Mouse (Mus musculus) forebrain, embryonic 12.5 days (tissue): Measurements from ENCODE around the gene Phyhd1. TPM values are rescaled to one million over a fixed set of nuclear protein-coding genes. Genes with fewer than 3 reads are reported as not detected.
A peak's percentile ranks its signal among the peaks of the same experiment; 100 is the strongest.

ENCODE experiments used
- ATAC-seq: fragments of 200-750 bp; cut with Nextera tagmentation; 2 replicates; pipeline ENCODE4 v1.8.0; 2017; ENCODE audit warnings: moderate TSS enrichment; ENCODE audit not compliant: low FRiP score
- H3K27ac ChIP-seq: fragments of 300-500 bp; sonication (generic); 2 replicates; pipeline ENCODE4 v1.5.1; 2016; ENCODE audit warnings: mild to moderate bottlenecking
- H3K27me3 ChIP-seq: fragments of 300-500 bp; sonication (generic); 2 replicates; pipeline ENCODE4 v1.6.1; 2016; ENCODE audit warnings: mild to moderate bottlenecking
- H3K36me3 ChIP-seq: fragments of 300-500 bp; sonication (generic); replicated peaks from 2 replicates; pipeline ENCODE4 v1.6.1; 2016; ENCODE audit warnings: mild to moderate bottlenecking
- H3K4me1 ChIP-seq: fragments of 300-500 bp; sonication (generic); 2 replicates; pipeline ENCODE4 v1.6.1; 2016
- H3K4me2 ChIP-seq: fragments of 300-500 bp; sonication (generic); 2 replicates; pipeline ENCODE4 v1.6.1; 2016; ENCODE audit warnings: mild to moderate bottlenecking, moderate library complexity
- H3K4me3 ChIP-seq: fragments of 300-500 bp; sonication (generic); replicated peaks from 2 replicates; pipeline ENCODE4 v1.5.1; 2016; ENCODE audit warnings: mild to moderate bottlenecking
- H3K9ac ChIP-seq: fragments of 300-500 bp; sonication (generic); 2 replicates; pipeline ENCODE4 v1.6.1; 2016; ENCODE audit warnings: mild to moderate bottlenecking
- H3K9me3 ChIP-seq: fragments of 300-500 bp; sonication (generic); 2 replicates; pipeline ENCODE4 v1.6.1; 2016
- WGBS: fragments of 180-500 bp; shearing (Covaris S2); methylation state at CpG from one replicate; pipeline ENCODE4 v1.1.7; 2016; 5-methylcytosine and 5-hydroxymethylcytosine counted together
- polyA plus RNA-seq: library from polyadenylated mRNA; unstranded; fragments of >200 nt; fragmentation: Nextera tagmentation; extraction: Ambion mirVana; gene quantifications from 2 replicates; pipeline ENCODE4 v1.2.1, GENCODE M21; 2016

The Phyhd1 gene
- polyA plus RNA-seq, 1 experiment from 2014 or later, result 5.0 TPM

GRCm38 (mm10) chr2:30247036-30247435 is 19.0 kb upstream of the Phyhd1 start:
- WGBS, result 91% methylated on average over 5 of the region's 5 CpGs

GRCm38 (mm10) chr2:30247681-30248080 is 18.3 kb upstream of the Phyhd1 start:
- WGBS, result 82% methylated on average over 4 of the region's 4 CpGs
- no peaks in the 10 kb centered on the region for H3K27me3 ChIP-seq
- H3K9me3 ChIP-seq, result no peaks in the 10 kb centered on the region
- H3K27ac ChIP-seq, result no peak overlapping the region
- H3K9ac ChIP-seq, result no peak overlapping the region
- H3K4me2 ChIP-seq, result no peak overlapping the region
- no peak overlapping the region for H3K4me3 ChIP-seq
- H3K4me1 ChIP-seq, result peaks cover 6% of the 10 kb centered on the region
- H3K36me3 ChIP-seq, result peaks cover 65% of the 10 kb centered on the region
- ATAC-seq, result no peak

More at GRCm38 (mm10) chr2:30247036-30247435, 19.0 kb upstream of the Phyhd1 start:
- no peak overlapping the region for H3K27ac ChIP-seq
- H3K27me3 ChIP-seq, result no peaks in the 10 kb centered on the region
- no peak overlapping the region for H3K9ac ChIP-seq
- H3K9me3 ChIP-seq, result no peaks in the 10 kb centered on the region
- H3K4me3 ChIP-seq, result no peak overlapping the region
- no peak overlapping the region for H3K4me2 ChIP-seq
- ATAC-seq, result no peak
- peaks cover 70% of the 10 kb centered on the region for H3K36me3 ChIP-seq
- peaks cover 9% of the 10 kb centered on the region for H3K4me1 ChIP-seq

GRCm38 (mm10) chr2:30249182-30249581 is 16.8 kb upstream of the Phyhd1 start:
- Histone ChIP-seq H3K36me3 (peaks cover 63% of the 10 kb centered on the region), H3K4me2 (no peak overlapping the region), H3K9me3 (no peaks in the 10 kb centered on the region), H3K4me3 (no peak overlapping the region), H3K9ac (no peak overlapping the region), H3K27me3 (no peaks in the 10 kb centered on the region), H3K4me1 (peaks cover 4% of the 10 kb centered on the region; the same call in 1 of the 2 replicates), H3K27ac (no peak overlapping the region)
- no peak for ATAC-seq
- WGBS, result 96% methylated on average over 3 of the region's 3 CpGs

DNA sequence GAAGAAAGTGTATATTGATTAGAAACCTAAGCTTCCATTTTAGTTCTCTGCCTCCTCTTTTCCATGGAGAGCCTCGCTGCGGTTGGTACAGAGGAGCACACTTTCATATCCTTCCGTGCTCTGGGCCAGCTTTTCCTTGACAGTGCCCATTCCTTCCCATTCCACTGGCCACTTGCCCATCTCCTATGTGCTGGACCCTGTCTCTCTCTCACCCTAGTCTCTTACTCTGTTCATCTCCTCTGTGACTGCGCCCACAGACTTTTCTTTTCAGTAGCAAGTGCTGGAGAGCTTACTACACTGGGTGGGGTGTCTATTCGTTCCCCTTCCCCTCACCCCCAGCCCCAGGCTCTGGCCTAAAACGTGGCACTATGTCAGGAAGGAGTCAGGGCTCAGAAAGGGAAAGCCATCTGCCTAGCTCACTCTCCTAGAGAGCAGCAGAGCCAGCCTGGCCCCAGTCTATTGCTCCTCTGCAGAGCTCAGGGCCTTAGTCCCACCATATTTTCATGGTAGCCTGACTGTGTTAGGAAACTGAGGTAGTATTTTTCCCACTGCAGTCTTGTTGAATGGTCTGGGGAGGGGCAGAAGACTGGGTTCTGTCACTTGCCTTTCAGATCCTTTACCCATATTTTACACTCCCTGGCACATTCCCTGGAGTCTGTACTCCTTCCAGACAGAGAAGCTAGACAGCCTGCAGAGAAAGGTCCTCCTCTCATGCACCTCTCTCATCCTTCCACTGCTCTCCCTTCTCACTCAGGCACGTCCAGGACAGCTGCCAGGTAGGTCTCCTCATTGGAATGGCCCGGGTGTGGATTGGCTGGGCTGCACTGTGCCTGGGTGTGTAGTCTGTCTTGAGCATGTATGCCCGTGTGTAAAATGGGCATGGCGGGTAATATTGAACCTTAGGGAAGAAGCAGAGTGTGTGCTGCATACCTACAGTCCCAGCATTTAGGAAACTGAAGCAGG is 15.6 kb upstream of the Phyhd1 start:
- H3K36me3 ChIP-seq, result peaks cover 65% of the 10 kb centered on the region
- peaks cover 4% of the 10 kb centered on the region; the same call in 1 of the 2 replicates for H3K4me1 ChIP-seq
- no peaks in the 10 kb centered on the region for H3K27me3 ChIP-seq
- no peak overlapping the region for H3K4me2 ChIP-seq
- no peak overlapping the region for H3K9ac ChIP-seq
- no peaks in the 10 kb centered on the region for H3K9me3 ChIP-seq
- H3K4me3 ChIP-seq, result no peak overlapping the region
- ATAC-seq, result no peak
- no peak overlapping the region for H3K27ac ChIP-seq
- WGBS, result 89% methylated on average over 10 of the region's 10 CpGs

GRCm38 (mm10) chr2:30251417-30252104 is 14.4 kb upstream of the Phyhd1 start:
- Histone ChIP-seq H3K27me3 (no peaks in the 10 kb centered on the region), H3K9ac (no peak overlapping the region), H3K36me3 (peaks cover 76% of the 10 kb centered on the region), H3K4me2 (no peak overlapping the region), H3K4me3 (no peak overlapping the region), H3K9me3 (no peaks in the 10 kb centered on the region), H3K27ac (0 out of 2 replicates have a peak overlapping the region, but pooled peaks have one; percentile 15), H3K4me1 (peaks cover 4% of the 10 kb centered on the region; the same call in 1 of the 2 replicates)
- no peak for ATAC-seq
- WGBS, result 89% methylated on average over 5 of the region's 5 CpGs

DNA sequence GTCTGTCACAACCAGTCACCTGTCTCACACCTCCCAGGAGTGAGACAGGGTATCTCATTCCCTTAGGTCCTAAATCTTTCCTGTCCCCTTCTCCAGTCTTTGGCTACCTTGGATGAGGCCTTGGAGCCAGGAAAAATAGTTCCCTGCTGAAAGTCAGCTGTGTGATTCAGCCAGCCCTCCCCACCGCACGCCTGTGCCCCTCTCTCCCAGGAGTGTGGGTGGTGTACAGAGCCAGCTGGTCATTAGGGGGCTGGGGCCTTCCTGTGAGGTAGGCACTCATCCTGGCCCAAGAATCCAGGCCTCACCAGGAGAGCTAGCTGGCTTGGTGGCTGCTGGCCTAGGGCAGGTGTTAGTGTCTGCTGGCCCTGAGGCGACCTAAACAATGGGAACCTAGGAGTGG is 13.5 kb upstream of the Phyhd1 start:
- no peak overlapping the region for H3K27ac ChIP-seq
- H3K4me2 ChIP-seq, result no peak overlapping the region
- 80% methylated on average over 3 of the region's 3 CpGs for WGBS
- peaks cover 86% of the 10 kb centered on the region for H3K36me3 ChIP-seq
- H3K4me3 ChIP-seq, result no peak overlapping the region
- H3K9me3 ChIP-seq, result no peaks in the 10 kb centered on the region
- H3K27me3 ChIP-seq, result no peaks in the 10 kb centered on the region
- H3K9ac ChIP-seq, result no peak overlapping the region
- peaks cover 4% of the 10 kb centered on the region; the same call in 1 of the 2 replicates for H3K4me1 ChIP-seq
- no peak for ATAC-seq

DNA sequence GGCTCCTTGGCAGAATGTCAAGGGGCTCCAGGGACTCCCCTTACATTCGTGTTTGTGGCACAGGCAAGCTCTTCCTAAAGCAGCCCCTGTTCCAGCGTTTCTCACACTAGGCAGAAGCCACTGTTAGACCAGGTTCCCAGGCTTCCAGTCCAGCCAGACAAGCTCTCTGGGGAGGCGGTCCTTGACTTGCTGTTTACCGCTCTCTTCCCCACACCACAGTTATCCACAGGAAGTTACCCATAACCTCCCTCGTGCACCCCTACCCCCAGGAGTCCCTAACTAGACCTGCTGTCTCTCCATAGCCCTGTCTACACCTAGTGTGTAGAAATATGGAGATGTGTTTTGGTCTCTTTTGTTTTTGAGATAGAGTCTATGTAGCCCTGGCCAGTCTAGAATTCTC is 12.2 kb upstream of the Phyhd1 start:
- Histone ChIP-seq H3K9ac (no peak overlapping the region), H3K27ac (no peak overlapping the region), H3K36me3 (peaks cover 89% of the 10 kb centered on the region), H3K4me2 (no peak overlapping the region), H3K4me3 (no peak overlapping the region), H3K27me3 (no peaks in the 10 kb centered on the region), H3K4me1 (peaks cover 4% of the 10 kb centered on the region; the same call in 1 of the 2 replicates), H3K9me3 (no peaks in the 10 kb centered on the region)
- no peak for ATAC-seq
- WGBS, result 86% methylated on average over 5 of the region's 5 CpGs

- peaks cover 4% of the 10 kb centered on the region; the same call in 1 of the 2 replicates for H3K4me1 ChIP-seq
- no peak overlapping the region for H3K4me2 ChIP-seq
- H3K4me3 ChIP-seq, result no peak overlapping the region
- ATAC-seq, result no peak
- H3K9ac ChIP-seq, result no peak overlapping the region
- H3K36me3 ChIP-seq, result peaks cover 90% of the 10 kb centered on the region
- H3K27me3 ChIP-seq, result no peaks in the 10 kb centered on the region
- H3K9me3 ChIP-seq, result no peaks in the 10 kb centered on the region
- no peak overlapping the region for H3K27ac ChIP-seq
- WGBS, result 97% methylated on average over 42 of the region's 42 CpGs
These were observed 10.2 kb upstream of the Phyhd1 start for GRCm38 (mm10) chr2:30255631-30256395.

DNA sequence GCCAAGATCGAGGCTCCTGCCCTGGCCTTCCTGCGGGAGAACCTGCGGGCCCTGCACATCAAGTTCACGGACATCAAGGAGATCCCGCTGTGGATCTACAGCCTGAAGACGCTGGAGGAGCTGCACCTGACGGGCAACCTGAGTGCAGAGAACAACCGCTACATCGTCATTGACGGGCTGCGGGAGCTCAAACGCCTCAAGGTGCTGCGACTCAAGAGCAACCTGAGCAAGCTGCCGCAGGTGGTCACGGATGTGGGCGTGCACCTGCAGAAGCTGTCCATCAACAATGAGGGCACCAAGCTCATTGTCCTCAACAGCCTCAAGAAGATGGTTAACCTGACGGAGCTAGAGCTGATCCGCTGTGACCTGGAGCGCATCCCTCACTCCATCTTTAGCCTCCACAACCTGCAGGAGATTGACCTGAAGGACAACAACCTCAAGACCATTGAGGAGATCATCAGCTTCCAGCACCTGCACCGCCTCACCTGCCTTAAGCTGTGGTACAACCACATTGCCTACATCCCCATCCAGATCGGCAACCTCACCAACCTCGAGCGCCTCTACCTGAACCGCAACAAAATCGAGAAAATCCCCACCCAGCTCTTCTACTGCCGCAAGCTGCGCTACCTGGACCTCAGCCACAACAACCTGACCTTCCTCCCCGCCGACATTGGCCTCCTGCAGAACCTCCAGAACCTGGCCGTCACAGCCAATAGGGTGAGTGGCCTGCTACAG is 9.2 kb upstream of the Phyhd1 start:
- no peak overlapping the region for H3K9ac ChIP-seq
- WGBS, result 97% methylated on average over 30 of the region's 30 CpGs
- H3K27me3 ChIP-seq, result no peaks in the 10 kb centered on the region
- no peak overlapping the region for H3K4me2 ChIP-seq
- no peak overlapping the region for H3K27ac ChIP-seq
- peaks cover 93% of the 10 kb centered on the region for H3K36me3 ChIP-seq
- no peak for ATAC-seq
- peaks cover 2% of the 10 kb centered on the region; the same call in 1 of the 2 replicates for H3K4me1 ChIP-seq
- H3K4me3 ChIP-seq, result no peak overlapping the region
- H3K9me3 ChIP-seq, result no peaks in the 10 kb centered on the region

- Histone ChIP-seq H3K27ac (no peak overlapping the region), H3K27me3 (no peaks in the 10 kb centered on the region), H3K9ac (no peak overlapping the region), H3K36me3 (peaks cover 93% of the 10 kb centered on the region), H3K4me2 (no peak overlapping the region), H3K4me1 (no peaks in the 10 kb centered on the region), H3K9me3 (no peaks in the 10 kb centered on the region), H3K4me3 (no peak overlapping the region)
- no peak for ATAC-seq
- 91% methylated on average over 7 of the region's 7 CpGs for WGBS
These were observed 8.1 kb upstream of the Phyhd1 start for GRCm38 (mm10) chr2:30257699-30258460.

- H3K4me1 ChIP-seq, result peaks cover 4% of the 10 kb centered on the region
- no peaks in the 10 kb centered on the region for H3K27me3 ChIP-seq
- peaks cover 94% of the 10 kb centered on the region for H3K36me3 ChIP-seq
- H3K9me3 ChIP-seq, result no peaks in the 10 kb centered on the region
- no peak for ATAC-seq
- no peak overlapping the region for H3K4me3 ChIP-seq
- H3K27ac ChIP-seq, result no peak overlapping the region
- H3K9ac ChIP-seq, result no peak overlapping the region
- H3K4me2 ChIP-seq, result no peak overlapping the region
- 90% methylated on average over 4 of the region's 4 CpGs for WGBS
These were observed 7.4 kb upstream of the Phyhd1 start for GRCm38 (mm10) chr2:30258600-30258999.
